Mouse (Mus musculus) heart, postnatal 0 days (tissue): ENCODE measurements around the gene Rom1.

Experiments used
- CTCF ChIP-seq: IDR thresholded peaks from 2 replicates; pipeline ENCODE4 v1.5.1; 2016; ENCODE audit warnings: antibody characterized with exemption, control low read depth, low read depth
- EP300 ChIP-seq: IDR thresholded peaks from 2 replicates; pipeline ENCODE4 v1.6.1; 2016; ENCODE audit warnings: antibody characterized with exemption, low read depth

- no peak for TF ChIP-seq CTCF
- no peak for TF ChIP-seq EP300
These were observed 9.0 kb downstream of the Rom1 start, which contains the start of gene B3gat3 for GRCm38 (mm10) chr19:8920073-8920736.
